Mouse (Mus musculus): ENCODE data around the gene Pde8b. TPM values are rescaled to one million over a fixed set of nuclear protein-coding genes. Genes with fewer than 3 reads are reported as not detected.

The Pde8b gene
- polyA plus RNA-seq, 1 experiment from 2014 or later = 6.2 TPM

DNA sequence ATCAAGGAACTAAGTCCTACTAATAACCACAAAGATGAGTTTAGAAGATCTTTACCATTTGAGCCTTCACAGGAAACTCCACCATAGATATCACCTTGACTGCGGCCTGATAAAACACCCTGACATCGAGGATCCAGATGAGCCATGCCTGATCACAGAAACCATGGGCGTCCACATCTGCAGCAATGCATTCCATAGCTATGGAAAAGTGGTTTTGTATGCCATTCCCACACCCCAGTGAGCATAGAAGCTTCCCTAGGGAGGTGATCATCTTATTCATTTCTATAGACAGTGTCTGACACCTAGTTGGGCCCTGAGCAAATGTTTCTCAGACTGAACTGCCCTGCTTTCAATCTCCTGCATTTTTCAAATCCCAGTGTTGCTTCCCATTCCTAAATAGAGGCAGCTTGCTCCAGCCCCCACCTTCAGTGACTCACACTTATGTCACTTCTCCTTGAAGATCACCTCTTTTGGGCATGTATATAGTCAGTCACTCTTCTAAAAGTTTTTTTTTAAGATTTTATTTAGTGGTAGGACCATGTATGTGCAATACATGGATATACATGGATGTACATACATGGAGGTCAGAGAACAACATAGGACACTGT lies 47.9 kb downstream of the Pde8b start:
- Histone ChIP-seq H3K27me3 (no peaks in the 10 kb centered on the region), H3K36me3 (no peaks in the 10 kb centered on the region), H3K4me3 (no peak overlapping the region), H3K9ac (no peak overlapping the region), H3K4me2 (no peak overlapping the region), H3K9me3 (no peaks in the 10 kb centered on the region), H3K4me1 (replicated peaks) (no peaks in the 10 kb centered on the region), H3K27ac (no peak overlapping the region)
- WGBS = 91% methylated on average over 3 of the region's 3 CpGs
- ATAC-seq (ENCODE audit: low FRiP score) = no peak

DNA sequence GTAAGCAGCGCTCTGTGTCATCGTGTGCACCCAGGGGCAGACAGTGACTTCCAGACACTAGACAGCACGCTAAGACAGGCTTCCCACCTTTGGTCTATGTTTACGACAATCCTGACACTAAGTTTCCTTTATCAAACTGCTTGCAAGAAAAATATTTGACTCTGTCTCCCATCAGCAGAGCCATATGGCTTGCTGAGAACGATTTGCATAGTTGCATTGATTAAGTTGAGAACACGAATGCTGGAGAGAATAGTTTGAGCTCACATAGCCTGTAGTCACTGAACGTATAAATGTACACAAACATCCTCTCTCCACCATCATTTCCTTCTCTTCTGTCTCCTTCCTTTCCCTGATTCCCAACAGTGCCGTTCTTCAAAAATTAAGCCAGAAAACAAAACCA lies 49.3 kb downstream of the Pde8b start:
- H3K27me3 ChIP-seq = no peaks in the 10 kb centered on the region
- H3K9ac ChIP-seq = no peak overlapping the region
- WGBS = 81% methylated on average over 8 of the region's 8 CpGs
- H3K4me3 ChIP-seq = no peak overlapping the region
- no peak overlapping the region for H3K4me2 ChIP-seq
- no peaks in the 10 kb centered on the region for H3K9me3 ChIP-seq
- ATAC-seq (ENCODE audit: low FRiP score) = no peak
- peaks cover 8% of the 10 kb centered on the region for H3K4me1 ChIP-seq (replicated peaks)
- H3K27ac ChIP-seq = no peak overlapping the region
- no peaks in the 10 kb centered on the region for H3K36me3 ChIP-seq

DNA sequence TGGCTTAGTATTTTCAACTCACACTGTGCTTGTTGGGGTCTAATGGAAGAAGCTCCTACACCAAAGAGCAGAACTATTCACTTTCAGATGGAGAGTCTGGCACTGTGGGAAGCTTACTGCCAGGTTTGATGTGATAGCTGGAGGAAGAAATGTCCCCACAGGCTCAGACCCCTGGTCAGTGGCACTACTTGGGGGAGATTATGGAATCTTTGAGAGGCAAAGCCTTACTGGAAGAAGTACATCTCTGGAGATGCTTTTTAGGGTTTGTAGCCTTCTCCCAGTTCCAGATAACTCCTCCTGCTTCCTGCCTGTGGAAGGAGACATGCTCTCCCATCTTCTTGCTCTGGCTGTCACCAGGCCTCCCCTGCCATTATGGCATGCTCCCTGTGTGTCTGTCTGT lies 50.1 kb downstream of the Pde8b start:
- Histone ChIP-seq H3K27ac (no peak overlapping the region), H3K4me2 (no peak overlapping the region), H3K27me3 (no peaks in the 10 kb centered on the region), H3K9me3 (no peaks in the 10 kb centered on the region), H3K9ac (no peak overlapping the region), H3K36me3 (no peaks in the 10 kb centered on the region), H3K4me3 (no peak overlapping the region), H3K4me1 (replicated peaks) (peaks cover 13% of the 10 kb centered on the region)
- ATAC-seq (ENCODE audit: low FRiP score) = no peak

DNA sequence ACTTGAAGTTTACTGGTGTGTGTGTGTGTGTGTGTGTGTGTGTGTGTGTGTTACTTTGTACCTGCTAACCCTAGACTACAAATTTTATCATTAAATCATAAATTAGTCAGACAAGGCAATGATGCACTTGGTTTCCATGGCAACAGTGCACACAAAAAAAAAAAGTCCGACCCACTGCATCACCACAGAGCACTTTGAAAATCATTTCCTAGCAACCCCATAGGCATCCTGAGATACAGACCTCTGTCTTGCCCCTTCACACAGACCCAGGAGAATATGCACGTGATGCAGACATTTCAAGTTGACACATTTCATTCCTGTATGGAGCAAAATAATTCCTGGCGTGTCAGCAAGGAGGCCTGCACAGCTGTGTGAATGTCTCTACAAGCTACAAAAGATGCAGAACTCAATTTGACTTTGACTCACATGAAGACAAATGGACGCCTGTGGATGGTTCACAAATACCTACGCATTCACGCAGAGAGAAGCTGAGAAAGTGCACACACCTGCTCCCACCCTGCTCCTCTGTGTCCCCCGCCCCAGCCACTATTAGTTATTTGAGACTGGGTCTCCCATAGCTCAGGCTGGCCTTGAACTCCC lies 53.9 kb downstream of the Pde8b start:
- H3K4me3 ChIP-seq = no peak overlapping the region
- no peak for ATAC-seq (ENCODE audit: low FRiP score)
- H3K4me1 ChIP-seq (replicated peaks) = peaks cover 13% of the 10 kb centered on the region
- no peak overlapping the region for H3K9ac ChIP-seq
- H3K27me3 ChIP-seq = no peaks in the 10 kb centered on the region
- H3K27ac ChIP-seq = 0 out of 2 replicates have a peak overlapping the region, but pooled peaks have one; percentile 6
- no peak overlapping the region for H3K4me2 ChIP-seq
- no peaks in the 10 kb centered on the region for H3K9me3 ChIP-seq
- WGBS = 39% methylated on average over 7 of the region's 7 CpGs
- H3K36me3 ChIP-seq = no peaks in the 10 kb centered on the region

DNA sequence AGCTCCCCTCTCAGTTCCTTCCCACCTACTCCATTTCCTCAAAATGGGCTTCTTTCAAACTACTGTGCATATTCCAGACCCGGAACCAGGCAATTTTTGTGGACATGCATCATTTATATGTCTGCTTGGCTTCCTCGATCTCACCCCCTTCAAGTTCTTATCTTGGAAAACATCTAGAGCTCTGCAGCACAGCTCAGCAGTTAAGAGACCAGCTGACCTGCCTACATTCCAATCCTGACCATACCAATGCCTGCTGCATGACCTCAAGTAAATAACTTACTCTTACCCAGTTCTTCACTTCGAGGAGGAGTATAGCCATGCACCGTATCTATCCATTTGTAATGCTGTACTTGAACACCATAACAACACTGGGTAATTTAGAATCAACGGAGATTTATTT lies 58.2 kb downstream of the Pde8b start:
- Histone ChIP-seq H3K9ac (no peak overlapping the region), H3K4me1 (replicated peaks) (peaks cover 13% of the 10 kb centered on the region), H3K4me3 (no peak overlapping the region), H3K36me3 (no peaks in the 10 kb centered on the region), H3K9me3 (no peaks in the 10 kb centered on the region), H3K4me2 (no peak overlapping the region), H3K27ac (no peak overlapping the region), H3K27me3 (no peaks in the 10 kb centered on the region)
- no peak for ATAC-seq (ENCODE audit: low FRiP score)
- WGBS = 93% methylated on average over 5 of the region's 5 CpGs

DNA sequence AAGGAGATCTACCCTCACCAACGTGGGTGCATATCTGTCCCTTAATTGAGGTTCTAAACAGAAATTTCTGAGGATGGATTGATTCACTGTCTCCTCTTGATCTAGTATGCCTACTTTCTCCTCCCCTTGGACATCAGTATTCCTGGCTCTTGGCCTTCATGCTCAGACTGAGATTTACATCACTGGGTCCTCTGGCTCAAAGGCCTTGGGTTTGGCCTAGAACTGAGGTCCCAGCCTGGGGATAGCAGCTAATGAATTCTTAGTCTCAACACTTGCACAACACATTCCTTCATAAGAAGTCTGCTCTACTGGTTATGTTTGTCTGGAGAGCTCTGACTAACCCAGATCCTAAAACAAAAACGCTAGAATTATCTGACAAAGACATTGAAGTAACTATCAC lies 61.0 kb downstream of the Pde8b start:
- Histone ChIP-seq H3K9me3 (no peaks in the 10 kb centered on the region), H3K4me2 (no peak overlapping the region), H3K27me3 (no peaks in the 10 kb centered on the region), H3K4me3 (no peak overlapping the region), H3K4me1 (replicated peaks) (peaks cover 7% of the 10 kb centered on the region; the same call in 1 of the 2 replicates), H3K27ac (no peak overlapping the region), H3K9ac (no peak overlapping the region), H3K36me3 (no peaks in the 10 kb centered on the region)
- ATAC-seq (ENCODE audit: low FRiP score) = no peak
- WGBS = 87% methylated on average over 2 of the region's 2 CpGs

DNA sequence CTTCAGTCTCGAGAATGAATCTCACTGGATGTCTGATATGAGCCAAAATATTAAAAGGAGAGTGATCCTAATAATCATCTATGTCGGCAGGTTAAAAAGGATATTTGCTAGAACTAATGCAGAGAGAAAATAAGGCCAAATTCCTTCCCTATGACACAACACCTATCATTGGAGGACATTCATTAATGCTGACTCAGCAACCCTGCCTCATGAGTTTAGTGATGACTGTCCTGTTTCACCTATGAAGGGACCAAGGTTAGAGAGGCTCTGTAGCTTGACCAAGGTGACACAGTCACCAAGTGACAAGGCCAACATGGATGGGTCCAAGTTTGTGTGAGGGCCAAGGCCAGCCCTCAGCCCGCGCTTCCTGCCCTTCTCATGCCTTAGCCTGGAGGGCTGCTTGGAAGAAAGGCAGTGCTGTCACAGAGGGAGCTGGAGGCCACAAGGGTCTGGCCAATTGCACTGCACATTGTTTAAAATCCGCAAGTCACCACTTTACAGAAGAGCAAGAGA lies 62.9 kb downstream of the Pde8b start:
- peaks cover 7% of the 10 kb centered on the region; the same call in 1 of the 2 replicates for H3K4me1 ChIP-seq (replicated peaks)
- no peaks in the 10 kb centered on the region for H3K27me3 ChIP-seq
- no peak for ATAC-seq (ENCODE audit: low FRiP score)
- 93% methylated on average over 5 of the region's 5 CpGs for WGBS
- no peak overlapping the region for H3K4me2 ChIP-seq
- H3K9ac ChIP-seq = no peak overlapping the region
- no peaks in the 10 kb centered on the region for H3K9me3 ChIP-seq
- no peak overlapping the region for H3K27ac ChIP-seq
- no peak overlapping the region for H3K4me3 ChIP-seq
- no peaks in the 10 kb centered on the region for H3K36me3 ChIP-seq

DNA sequence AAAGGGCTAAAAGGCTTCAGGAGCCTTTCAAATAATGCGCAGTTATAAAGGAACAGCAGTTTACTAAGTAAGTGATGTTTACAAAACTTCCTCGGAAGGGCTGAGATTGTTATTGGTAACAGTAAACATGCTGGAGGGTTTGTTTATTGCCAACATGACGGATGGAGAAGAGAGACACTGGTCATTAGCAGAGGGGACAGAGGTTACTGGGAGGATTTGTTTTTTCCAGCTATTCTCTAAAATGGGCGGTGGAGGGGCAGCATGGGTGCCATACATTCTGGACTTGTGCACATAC lies 63.4 kb downstream of the Pde8b start:
- Histone ChIP-seq H3K4me1 (replicated peaks) (peaks cover 7% of the 10 kb centered on the region; the same call in 1 of the 2 replicates), H3K9ac (no peak overlapping the region), H3K36me3 (no peaks in the 10 kb centered on the region), H3K9me3 (no peaks in the 10 kb centered on the region), H3K27ac (no peak overlapping the region), H3K27me3 (no peaks in the 10 kb centered on the region), H3K4me3 (no peak overlapping the region), H3K4me2 (no peak overlapping the region)
- no peak for ATAC-seq (ENCODE audit: low FRiP score)
- WGBS = 53% methylated on average over 4 of the region's 4 CpGs

DNA sequence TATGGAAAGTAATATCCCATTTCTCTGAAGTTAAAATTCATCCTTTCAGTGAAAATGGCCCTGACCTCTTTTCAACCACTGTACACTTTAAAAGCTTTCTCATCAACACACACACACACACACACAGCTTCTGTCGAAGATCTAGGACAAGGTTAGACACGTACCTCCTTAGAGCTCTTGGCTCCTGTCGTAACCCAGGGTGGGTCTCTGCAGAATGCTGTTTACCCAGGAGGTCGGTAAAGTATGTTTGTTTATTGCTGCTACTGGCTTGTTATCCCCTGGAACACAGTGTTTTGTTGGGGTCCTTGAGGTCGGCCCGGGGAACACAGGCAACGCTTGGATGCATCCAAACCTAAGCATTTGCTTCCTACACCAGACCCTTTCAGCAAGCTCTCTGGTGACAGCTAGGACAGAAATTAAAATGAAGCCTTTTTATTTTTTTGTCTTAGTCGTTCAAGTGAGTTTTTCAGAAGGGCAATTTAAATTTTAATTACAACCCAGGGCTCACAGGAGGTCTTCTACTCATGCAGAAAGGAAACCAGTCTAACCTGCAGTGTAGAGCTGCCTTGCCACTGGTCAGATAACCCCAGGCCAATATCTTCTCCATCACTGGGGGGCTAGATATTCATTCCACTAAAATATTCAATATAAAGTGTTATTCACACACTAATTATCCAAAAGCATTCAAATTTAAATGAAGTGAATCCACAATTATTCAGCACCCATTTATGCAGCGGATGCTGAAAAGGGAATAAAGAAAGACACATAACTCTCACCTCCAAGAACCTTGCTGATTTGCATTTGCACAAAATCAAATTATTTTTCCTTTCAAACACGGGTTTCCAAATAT lies 64.0 kb downstream of the Pde8b start:
- Histone ChIP-seq H3K27me3 (no peaks in the 10 kb centered on the region), H3K9me3 (no peaks in the 10 kb centered on the region), H3K9ac (no peak overlapping the region), H3K36me3 (no peaks in the 10 kb centered on the region), H3K27ac (no peak overlapping the region), H3K4me2 (no peak overlapping the region), H3K4me3 (no peak overlapping the region), H3K4me1 (replicated peaks) (peaks cover 7% of the 10 kb centered on the region; the same call in 1 of the 2 replicates)
- no peak for ATAC-seq (ENCODE audit: low FRiP score)
- WGBS = 32% methylated on average over 10 of the region's 10 CpGs

DNA sequence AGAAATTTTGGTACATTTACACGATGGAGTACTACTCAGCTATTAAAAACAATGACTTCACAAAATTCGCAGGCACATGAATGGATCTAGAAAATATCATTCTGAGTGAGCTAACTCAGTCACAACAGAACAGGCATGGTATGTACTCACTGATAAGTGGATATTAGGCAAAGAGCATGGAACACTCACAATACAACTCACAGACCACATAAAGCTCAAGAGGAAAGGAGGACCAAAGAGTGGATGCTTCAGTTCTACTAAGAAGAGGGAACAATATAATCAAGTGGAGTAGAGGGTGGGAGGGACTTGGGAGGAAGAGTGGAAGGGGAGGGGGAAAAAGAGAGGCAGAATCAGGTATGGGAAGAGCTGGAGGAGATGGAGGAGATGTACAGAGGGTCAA lies 66.5 kb downstream of the Pde8b start:
- H3K27me3 ChIP-seq = no peaks in the 10 kb centered on the region
- no peak overlapping the region for H3K4me2 ChIP-seq
- H3K36me3 ChIP-seq = no peaks in the 10 kb centered on the region
- H3K9me3 ChIP-seq = no peaks in the 10 kb centered on the region
- WGBS = 96% methylated on average over 2 of the region's 2 CpGs
- H3K27ac ChIP-seq = no peak overlapping the region
- H3K9ac ChIP-seq = no peak overlapping the region
- H3K4me3 ChIP-seq = no peak overlapping the region
- peaks cover 7% of the 10 kb centered on the region; the same call in 1 of the 2 replicates for H3K4me1 ChIP-seq (replicated peaks)
- no peak for ATAC-seq (ENCODE audit: low FRiP score)

DNA sequence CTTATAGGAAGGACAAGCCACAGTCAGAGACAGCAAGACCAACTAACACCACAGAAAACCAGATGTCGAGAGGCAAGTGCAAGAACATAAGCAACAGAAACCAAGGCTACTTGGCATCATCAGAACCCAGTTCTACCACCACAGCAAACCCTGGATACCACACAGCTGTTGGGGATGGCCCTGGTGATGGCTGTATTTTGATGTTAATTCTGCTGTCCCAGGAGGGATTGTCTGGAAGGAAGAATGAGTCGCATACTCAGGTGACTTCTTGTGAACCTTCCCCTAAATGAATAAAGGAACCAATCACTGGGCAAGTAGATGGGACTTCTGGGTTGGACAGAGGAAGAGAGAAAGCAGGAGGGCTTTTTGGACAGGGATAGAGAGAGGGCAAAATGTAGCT lies 69.9 kb downstream of the Pde8b start:
- H3K27me3 ChIP-seq = no peaks in the 10 kb centered on the region
- no peaks in the 10 kb centered on the region for H3K36me3 ChIP-seq
- no peak overlapping the region for H3K4me3 ChIP-seq
- no peak for ATAC-seq (ENCODE audit: low FRiP score)
- H3K9me3 ChIP-seq = no peaks in the 10 kb centered on the region
- no peak overlapping the region for H3K4me2 ChIP-seq
- H3K4me1 ChIP-seq (replicated peaks) = no peaks in the 10 kb centered on the region
- no peak overlapping the region for H3K9ac ChIP-seq
- H3K27ac ChIP-seq = no peak overlapping the region
- WGBS = 78% methylated on average over 2 of the region's 2 CpGs

DNA sequence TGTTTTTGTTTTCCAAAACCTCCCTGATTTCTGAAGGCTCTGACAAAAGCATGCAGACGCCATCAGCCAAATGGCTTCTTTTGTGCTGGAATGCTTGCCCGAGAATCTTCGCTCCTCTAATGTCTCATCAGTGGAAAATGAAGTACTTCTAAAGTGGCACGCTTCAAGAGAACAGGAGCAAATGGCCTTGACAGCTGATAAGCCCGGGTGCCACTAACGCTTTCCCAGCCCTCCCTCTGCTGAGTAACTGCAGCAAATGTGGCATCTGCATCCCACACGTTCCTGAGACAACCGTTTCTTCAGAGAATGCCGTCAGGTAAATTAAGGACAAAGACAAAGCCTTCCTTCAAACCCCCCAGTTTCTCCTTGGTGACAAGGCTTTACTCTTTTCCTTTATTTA lies 72.8 kb downstream of the Pde8b start:
- WGBS = 63% methylated on average over 9 of the region's 9 CpGs
- no peak for ATAC-seq (ENCODE audit: low FRiP score)
- Histone ChIP-seq H3K36me3 (no peaks in the 10 kb centered on the region), H3K4me1 (replicated peaks) (no peaks in the 10 kb centered on the region), H3K9me3 (no peaks in the 10 kb centered on the region), H3K27me3 (no peaks in the 10 kb centered on the region), H3K27ac (no peak overlapping the region), H3K4me2 (no peak overlapping the region), H3K9ac (no peak overlapping the region), H3K4me3 (no peak overlapping the region)
